Mouse (Mus musculus) adipocyte (in vitro differentiated cells): ENCODE data around the gene Apaf1.
A peak's percentile ranks its signal among the peaks of the same experiment; 100 is the strongest.

ENCODE experiments used
- DNase-seq: peaks from one replicate; pipeline ENCODE4 v3.0.0-alpha.2; 2016; ENCODE audit warnings: low spot score

Gene Apaf1

DNA sequence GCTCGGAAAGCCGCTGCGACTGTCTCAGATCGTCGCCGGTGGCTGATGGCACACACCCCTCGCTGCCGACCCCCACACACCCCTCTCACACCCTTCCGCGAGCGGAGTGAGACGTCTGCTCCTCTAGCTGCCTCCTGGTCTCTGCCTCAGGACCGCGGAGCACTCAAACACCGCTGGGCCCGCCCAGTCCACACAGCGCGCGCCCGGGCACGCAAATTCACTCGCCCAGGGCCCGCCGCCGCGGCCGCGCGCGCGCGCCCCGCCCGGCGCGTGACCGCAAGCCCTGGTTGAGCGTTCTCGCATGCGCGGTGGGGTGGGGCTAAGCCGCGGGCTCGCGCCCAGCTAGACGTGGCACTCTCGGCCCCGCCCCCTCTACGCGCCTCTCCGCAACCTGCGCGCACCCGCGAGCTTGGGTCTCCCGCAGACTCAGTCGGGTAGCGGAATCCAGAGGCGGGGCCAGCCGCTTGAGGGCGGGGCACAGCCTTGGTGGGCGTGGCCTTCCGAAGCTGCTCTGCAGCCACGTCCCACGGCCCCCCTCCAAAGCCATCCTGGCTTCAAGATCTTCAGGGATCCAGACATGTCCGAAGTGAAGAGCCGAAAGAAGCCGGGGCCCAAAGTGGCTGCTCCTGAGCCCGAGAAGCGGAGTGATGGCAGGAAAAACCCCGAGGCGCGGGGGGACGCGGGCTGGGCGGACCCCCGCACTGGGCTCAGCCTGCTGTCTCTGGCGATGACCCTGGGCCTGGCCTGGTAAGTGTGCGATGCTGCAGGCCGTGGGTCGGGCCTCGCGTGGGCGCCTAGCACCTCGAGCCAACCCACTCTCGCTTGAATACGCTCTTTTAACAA is at the start of gene Apaf1, which contains the start of gene Ikbip:
TSS of gene Apaf1 (minus strand) at position 221 of the 843 bp plus-strand sequence.
TSS of gene Ikbip (plus strand) at position 391 of the 843 bp plus-strand sequence.
- peak; percentile 97 for DNase-seq

DNA sequence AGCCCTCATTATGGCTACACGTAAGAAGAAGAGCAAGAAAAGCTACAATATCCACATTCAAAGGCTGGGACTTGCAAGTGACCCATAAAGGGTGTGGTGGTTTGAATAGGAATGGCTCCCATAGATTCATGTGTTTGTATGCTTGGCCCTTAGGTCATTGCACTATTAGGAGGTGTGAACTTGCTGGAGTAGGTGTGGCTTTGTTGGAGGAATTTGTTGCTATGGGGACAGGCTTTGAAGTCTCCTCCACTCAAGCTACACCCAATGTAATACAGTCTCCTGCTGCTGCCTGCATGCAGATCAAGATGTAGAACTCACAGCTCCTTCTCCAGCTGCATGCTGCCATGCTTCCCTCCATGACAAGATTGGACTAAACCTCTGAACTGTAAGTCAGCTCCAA is 49.0 kb upstream of the Apaf1 start:
- no peak for DNase-seq

DNA sequence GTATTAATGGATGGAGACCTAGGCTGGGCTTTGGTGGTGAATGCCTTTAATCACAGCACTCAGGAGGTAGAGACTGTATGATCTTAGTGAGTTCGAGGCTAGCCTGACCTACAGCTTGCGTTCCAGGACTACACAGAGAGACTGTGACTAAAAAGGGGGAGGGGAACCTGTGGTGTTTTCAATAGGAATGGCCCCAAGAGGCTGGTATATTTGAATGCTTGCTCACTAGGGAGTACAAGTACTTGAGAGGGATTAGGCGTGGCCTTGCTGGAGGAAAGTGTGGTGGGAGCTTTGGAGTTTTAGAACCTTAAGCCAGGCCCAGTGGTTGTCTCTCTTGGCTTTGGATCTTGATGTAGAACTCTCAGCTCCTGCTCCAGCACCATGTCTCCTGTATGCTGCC is 48.2 kb upstream of the Apaf1 start:
- no peak for DNase-seq

DNA sequence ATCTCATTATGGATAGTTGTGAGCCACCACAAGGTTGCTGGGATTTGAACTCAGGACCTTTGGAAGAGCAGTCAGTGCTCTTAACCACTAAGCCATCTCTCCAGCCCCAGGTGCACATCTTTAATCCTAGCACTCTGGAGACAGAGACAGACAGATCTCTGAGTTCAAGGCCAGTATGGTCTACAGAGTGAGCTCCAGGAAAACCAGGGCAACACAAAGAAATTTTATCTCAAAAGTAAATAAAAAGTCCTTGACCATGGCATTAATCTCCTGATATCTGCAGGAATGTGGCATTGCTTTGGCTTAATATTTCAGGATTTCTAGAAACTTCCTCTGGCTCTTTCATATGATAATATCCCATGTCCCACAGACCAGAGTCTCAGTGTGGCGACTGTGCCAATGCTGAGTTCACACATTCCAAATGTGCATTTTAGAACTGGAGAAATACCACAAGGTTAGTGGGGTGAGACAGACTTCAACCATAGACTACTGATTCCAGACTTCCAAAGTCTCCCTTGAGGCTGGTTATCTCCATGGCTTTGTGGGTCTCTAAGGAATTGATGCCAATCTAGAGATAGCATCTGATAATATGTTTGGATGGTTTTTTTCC is 46.1 kb upstream of the Apaf1 start:
- DNase-seq = no peak

DNA sequence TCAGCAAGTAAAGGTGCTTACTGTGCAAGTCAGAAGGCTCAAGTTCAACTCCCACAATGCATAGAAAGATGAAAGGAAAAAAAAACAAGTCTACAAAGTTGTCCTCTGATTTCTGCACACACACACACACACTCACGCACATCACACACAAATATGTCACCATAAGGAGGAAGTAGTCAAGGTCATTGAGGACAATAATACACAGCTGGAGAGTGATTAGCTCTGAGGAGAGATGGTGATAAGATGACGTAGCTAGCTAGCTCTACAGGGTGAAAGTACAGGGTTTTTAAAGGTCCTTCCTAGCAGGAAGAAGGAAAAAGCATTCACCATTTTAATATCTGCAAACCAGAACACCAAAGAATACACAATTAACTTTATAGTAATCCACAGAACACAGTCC is 44.8 kb upstream of the Apaf1 start:
- DNase-seq = no peak

DNA sequence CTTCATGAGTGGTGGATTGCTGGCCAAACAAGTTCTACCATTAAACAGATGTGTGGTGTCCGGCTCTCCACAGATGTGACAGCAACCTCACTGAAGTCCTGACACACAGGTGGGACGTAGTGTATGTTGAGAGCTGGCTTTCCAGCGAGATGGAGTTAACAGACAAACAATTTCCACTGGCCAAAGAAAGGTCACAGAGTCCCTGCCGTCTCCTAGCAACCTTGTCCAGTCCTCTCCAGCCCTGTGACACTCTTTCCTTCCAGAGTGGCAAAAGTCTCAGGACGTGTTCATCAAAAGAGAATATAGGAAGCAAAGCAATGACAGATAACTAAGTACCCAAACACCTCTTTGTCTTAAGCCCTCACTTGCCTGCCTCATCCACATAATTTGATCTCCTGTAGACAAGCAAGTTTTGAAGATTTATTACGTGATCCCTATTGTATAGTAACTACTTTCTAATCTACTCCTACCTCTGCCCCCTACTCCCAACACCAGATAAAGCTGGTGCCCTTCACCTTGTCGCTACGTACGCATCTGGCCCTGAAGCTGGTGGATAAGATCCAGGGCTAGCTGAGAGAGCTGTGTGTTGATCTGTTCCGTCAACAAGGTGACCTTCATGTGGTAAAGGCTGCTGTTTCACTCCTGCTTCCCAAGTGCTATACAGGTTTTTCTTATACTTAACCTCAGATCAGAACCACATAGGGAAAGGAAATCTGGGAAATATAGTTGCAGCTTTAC is 44.2 kb upstream of the Apaf1 start:
- no peak for DNase-seq

DNA sequence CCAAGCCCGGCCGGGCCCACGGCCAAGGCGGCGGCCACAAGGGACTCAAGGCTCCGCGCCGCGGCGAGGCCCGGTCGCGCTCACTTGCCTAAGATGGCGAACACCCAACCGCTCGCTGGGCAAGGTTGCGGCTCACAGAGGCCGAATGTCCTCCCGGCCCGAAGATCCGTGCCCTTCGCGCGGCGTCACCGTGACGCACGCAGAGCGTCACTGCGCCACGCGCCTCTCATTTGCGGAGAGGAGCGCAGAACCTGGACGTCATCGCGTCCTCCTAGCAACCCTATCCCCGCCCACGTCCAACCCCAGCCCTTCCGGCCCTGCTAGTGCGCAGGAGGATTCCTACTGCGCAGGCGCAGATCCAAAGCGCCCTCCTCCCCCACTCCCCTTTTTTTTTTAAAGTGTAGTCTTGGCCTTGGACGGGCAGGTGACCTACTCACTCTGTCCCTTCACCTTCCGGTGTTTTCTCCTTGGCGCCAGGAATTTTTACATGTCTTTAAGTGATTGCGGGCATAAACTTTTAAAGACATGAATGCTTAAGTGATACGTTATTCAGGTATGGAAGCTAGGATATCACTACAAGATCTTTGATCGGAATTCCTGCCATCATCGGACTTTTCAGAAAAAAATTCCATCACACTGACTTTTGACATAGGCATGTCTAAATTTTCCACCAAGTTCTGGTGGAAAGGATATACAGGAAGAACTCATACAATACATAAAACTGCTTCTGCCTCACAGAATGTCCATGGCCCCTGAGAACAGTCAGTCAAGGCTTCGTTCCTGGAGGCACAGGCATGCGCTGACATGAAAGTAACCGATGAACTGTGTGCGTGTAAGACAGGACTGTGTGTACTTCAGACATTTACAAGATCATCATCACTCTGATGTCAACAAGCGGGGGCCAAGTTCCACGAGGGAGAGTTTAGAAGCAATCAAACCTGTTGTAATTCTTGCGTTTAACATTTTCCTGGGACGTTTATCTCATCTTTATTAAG is 41.6 kb upstream of the Apaf1 start, which contains the start of gene Slc25a3:
TSS of gene Slc25a3 (minus strand) at position 232 of the 995 bp plus-strand sequence.
- DNase-seq = peak; percentile 98

DNA sequence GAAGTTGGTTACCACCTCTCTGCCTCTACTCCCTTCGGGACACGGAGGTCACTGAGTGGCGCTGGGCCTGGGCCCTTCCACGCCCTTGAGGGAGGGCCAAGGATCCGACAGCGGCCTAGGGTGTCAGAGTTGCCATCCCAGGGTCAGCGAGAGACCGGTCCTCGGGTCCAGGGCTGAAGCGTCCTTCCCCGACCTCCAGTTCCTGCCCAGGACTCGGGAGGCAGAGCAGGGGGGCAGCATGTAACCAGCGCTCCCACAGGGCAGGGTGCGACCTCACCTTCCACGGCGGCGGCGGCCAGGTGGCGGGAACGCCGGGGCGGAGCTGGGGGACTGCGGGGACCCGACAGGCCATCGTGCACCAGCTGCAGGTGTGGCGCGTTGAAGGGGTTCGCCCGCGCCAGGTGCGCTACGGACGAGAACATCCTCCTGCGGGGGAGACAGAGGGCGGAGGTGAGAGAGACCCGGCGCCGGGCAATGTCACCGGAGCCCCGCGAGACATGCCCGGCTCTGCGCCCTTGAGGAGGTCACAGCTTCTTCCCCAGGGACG is 40.8 kb upstream of the Apaf1 start:
- peak; percentile 64 for DNase-seq

DNA sequence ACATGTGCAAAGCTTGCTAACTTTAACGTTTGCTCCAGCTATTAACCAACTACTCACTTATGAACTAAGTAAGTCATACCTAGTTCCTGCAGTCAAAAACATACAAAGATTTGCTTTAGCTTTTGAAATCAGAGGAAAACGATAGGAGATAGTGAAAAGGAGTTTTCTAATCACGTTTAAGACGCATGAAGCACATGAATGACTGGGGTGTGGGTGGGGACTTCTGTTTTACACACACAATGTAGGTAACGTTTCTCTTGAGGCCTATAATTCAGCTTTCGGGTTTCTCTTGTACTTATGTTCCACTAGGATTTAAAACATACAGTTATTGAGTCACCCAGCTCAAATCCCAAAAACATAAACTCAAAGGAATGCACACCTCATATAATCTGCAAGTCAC is 40.1 kb upstream of the Apaf1 start:
- DNase-seq = no peak

DNA sequence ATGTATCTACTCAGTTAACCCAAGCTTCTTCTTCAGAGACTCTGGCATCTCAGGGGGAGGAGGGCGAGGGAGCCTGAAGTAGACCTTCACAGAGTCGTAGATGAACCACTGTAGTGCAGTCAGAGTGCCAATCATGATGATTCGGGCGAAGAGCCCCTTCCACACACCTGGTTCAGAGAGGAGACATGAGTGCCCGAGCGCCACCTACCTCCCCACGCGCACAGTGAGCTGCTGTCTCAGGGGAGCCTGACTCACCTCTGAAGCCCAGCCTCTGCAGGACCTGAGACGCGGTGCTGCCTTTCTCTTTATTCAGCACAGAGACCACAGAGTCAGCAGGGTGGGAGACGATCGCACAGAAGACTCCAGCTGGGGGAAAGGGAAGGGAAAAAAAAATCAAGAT is 34.4 kb upstream of the Apaf1 start:
- DNase-seq = no peak

DNA sequence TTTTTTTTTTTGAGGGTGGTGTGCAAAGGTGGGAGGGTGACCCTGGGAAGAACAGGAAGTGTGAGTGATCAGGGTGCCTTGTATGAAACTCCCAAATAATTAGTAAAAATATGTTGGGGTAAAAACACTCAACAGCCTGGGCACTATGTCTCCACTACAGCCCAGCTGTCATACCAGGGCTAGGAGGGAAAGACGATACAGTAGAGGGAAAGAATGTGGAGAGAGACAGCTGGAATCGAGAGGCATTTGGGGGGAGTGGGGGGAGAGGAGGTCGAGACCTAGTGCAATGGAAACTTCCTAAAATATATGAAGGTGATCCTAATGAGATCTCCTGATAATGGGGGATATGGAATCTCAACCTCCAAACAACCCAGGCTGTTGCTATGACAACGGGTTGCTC is 27.3 kb upstream of the Apaf1 start:
- DNase-seq = no peak

DNA sequence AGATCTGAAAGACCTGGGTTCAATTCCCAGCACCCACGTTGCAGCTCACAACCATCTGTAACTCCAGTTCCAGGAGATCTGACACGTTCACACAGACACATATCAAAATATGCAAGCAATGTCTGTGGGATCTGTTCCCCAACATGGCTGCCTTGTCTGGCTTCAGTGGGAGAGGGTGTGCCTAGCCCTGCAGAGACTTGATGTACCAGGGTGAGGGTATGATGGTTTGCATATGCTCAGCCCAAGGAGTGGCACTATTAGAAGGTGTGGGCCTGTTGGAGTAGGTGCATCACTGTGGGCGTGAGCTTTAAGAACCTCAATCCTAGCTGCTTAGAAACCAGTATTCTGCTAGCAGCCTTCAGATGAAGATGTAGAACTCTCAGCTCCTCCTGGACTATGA is 23.4 kb upstream of the Apaf1 start:
- DNase-seq = no peak

DNA sequence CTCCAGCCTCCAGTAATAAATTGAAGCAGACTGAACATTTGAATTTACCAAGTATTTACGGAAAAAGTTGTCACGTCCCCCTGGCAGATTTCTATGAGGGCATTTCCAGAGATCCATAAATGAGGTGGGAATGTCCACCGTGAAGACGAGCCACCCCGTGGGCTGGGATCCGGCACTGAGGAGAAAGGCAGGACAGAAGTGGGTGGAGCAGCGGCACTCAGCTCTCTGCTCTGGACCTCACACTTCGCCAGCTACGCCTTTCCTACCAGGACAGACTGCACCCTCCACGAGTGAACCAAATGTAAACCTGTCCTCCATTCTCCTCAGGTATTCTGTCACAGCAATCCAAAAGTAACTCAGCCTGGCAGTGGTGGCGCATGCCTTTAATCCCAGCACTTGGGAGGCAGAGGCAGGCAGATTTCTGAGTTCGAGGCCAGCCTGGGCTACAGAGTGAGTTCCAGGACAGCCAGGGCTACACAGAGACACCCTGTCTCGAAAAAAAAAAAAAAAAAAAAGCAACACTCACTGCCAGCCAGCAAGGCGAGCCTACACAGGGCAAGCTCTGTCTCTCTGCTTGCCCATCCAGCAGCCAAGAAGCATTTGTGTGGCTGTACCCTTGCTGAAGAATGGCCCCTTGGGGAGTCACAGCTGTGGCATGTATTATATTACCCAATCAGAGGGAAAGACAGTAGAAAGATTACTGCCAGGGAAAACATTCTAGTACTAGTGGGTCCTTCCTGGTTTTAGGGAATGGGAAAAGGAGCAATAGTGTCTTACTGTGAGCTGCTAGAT is 20.4 kb upstream of the Apaf1 start:
- peak; percentile 68 for DNase-seq

DNA sequence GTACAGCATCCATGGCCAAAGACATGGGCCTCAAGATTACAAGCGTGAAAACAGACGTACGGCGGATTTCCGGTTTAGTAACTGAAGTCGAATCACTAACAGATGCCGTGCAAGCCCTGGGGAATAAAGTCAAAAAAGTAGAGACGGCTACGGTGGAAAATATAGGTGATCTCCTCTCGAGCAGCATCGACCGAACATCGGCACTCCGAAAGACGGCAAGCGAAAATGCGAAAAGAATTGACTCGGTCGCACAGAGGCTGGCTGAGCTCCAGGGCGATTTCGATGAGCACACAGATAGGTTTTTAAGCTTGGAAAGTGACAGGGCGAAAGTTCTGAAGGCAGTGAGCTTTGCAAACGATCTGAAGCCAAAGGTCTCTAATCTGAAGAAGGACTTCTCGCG is 19.4 kb upstream of the Apaf1 start:
- no peak for DNase-seq

DNA sequence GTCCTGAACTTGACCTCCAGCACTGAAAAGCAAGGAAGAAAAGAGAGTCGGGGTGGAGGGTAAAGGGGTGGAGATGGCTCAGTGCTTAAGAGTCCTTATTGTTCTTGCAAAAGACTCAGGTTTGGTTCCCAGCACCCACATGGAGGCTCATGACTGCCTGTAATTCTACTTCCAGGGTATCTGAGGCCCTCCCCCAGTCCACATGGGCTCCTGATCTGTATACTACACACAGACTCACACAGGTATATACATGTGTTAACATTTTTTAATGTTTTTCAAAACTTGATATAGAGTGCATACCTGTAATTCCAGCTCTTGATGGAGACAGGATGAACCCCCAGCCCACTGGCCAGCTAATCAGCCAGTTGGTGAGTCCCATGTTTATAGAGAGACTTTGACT is 17.5 kb upstream of the Apaf1 start:
- DNase-seq = no peak

DNA sequence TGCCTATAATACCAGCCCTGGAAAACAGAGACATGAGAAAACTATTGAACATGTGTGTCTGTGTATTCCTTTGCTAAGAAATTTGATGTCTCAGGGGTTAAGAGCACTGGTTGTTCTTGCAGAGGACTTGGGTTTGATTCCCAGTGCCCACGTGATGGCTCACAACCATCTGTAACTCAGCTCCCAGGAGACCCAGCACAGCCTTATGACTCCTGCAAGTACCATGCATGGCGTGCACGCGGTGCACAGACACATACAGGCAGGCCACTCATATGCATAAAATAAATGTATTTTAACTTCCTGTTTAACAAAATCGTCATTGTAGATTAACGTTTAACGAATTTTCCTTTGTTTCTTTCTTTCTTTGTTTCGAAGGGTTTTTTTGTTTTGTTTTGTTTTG is 15.5 kb upstream of the Apaf1 start:
- no peak for DNase-seq

DNA sequence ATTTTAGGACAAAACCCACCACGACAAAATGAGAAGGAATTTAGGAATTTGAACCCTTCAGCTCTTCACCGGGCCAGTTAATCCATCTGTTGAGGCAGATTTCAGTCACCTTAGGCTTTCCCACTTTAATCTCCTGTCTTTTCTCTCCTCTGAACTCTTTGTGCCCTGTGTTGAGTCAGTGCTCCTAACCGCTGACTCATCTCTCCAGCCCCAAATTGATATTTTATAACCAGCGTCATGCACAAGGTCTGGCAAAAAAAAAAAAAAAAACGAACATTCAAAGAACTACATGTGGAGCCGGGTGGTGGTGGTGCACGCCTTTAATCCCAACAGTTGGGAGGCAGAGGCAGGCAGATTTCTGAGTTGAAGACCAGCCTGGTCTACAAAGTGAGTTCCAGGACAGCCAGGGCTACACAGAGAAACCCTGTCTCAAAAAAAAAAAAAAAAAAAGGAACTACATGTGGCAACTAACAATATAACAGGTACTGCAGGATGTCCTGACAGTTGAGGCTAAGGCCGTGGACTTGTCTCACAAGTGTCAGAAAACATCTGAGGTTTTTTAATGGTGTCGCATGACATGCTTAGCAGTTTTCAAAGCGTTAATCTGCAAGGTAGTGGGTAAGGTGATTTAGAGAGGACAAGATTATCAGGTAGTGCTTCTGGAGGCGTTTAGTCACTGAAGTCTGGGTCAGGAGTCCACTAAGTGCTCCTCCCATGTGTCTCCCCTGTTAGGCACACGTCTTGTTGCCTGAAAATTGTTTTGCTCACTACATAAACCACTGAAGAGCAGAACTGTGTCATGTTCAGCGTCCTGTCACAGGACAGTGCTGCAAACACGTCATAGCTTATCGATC is 11.9 kb upstream of the Apaf1 start:
- no peak for DNase-seq

DNA sequence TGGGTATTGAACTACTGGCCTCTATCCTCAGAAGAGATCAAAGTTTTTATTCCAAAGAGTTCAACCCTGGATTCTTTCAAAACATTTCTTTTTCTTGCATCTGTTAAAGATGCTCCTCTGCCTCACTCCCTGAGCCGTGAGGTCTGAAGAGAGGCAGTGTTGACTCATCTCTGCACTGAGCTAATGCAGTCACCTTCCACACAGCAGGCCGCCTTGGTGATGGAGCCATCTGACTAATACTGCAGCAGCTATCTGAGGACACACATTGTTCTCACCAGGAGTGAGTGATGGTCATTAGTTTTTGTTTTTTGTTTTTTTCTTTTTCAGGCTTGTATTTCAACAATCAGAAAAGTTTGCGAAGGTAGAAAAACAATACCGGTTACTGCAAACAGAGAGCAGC is 10.2 kb upstream of the Apaf1 start:
- no peak for DNase-seq

DNA sequence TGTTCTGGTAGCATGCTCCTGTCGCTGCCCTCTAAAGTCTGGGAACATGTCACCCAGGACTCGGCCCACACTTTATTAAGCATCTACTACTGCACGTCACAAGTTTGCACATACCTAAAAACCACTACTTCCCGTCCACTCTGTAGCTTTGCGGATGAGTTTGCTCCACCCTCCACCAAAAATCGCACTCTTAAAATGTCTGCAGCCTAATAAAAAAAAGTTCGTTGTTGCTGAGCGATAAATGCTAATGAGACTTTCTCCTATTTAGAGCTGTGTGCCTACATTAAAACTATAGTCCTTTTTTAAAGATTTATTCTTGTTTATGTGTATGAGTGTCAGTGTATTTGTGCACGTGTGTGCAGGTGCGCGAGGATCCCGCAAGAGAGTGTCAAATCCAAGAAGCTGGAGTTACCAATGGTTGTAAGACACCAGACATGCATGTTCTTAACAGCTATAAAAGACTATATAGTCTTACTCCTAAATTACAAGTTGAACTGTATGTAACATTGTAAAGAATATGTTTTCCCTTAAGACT is 890 bp upstream of the Apaf1 start:
- peak; percentile 32 for DNase-seq
